ENCODE assay signal across 9 mouse cellular contexts in genomic region chr5:92331635-92332338, GRCm38 (mm10). TPM values are rescaled to one million over a fixed set of nuclear protein-coding genes. Genes with fewer than 3 reads are reported as not detected.
A peak's percentile ranks its signal among the peaks of the same experiment; 100 is the strongest.
DNase-seq lines count a peak whose midpoint lies in the region; ATAC-seq and TF ChIP-seq lines count a peak whose summit lies in the region.
"Had no signal": no experiment of that assay in that cellular context is flagged by ENCODE, and none has a peak within 500 bp of the region (broad histone marks: within the 10 kb centered on the region; RNA-seq: fewer than 3 reads in every experiment).

Art3 (plus strand) TSS chr5:92331827.

- no peak for TF ChIP-seq EP300 in MEL (IDR thresholded peaks at IDR 0.05; ENCODE audit: low read depth in 1 of 2, low read length in 2 of 2)

- peak within 1 kb of the TSS; percentile 89 for H3K27ac ChIP-seq in kidney, adult 2 months (ENCODE audit: insufficient read depth, low read depth, low read length)
- no peak within 1 kb of the TSS for H3K27ac ChIP-seq in MEL (ENCODE audit: control insufficient read depth, low read depth, low read length)
- peak within 1 kb of the TSS; percentile 77 for H3K27ac ChIP-seq in gastrocnemius, adult 2 months

- H3K79me2 ChIP-seq in MEL (ENCODE audit: control insufficient read depth, insufficient read depth, low read length, poor library complexity): no peaks in the 10 kb centered on the region

- no peaks in the 10 kb centered on the region for H3K4me1 ChIP-seq in kidney, adult 2 months (ENCODE audit: control insufficient read depth, insufficient read depth, low read length)
- H3K4me1 ChIP-seq in MEL (ENCODE audit: control insufficient read depth in 1 of 2, insufficient read depth in 2 of 2, low read length in 2 of 2): peaks cover 0 to 10% of the 10 kb centered on the region in 2 experiments; a peak in 2 of 4 replicates

- no peaks in the 10 kb centered on the region; the same call in 1 of the 2 replicates for H3K27me3 ChIP-seq in kidney, adult 2 months (replicated peaks; ENCODE audit: control insufficient read depth, insufficient read depth, low read length)
- peaks cover 4 to 5% of the 10 kb centered on the region in 2 experiments for H3K27me3 ChIP-seq in MEL (ENCODE audit: control insufficient read depth in 1 of 2, insufficient read depth in 2 of 2, low read length in 2 of 2)

- TF ChIP-seq POLR2A in kidney, adult 2 months (IDR thresholded peaks at IDR 0.05; ENCODE audit: low read depth, low read length): no peak
- TF ChIP-seq POLR2A in MEL (IDR thresholded peaks at IDR 0.05; ENCODE audit: control insufficient read depth in 1 of 2, insufficient read depth in 1 of 2, low read depth in 1 of 2, low read length in 2 of 2, poor library complexity in 1 of 2): no peak

- no peak for TF ChIP-seq CTCF in kidney, adult 2 months (conservative IDR thresholded peaks at IDR 0.05; ENCODE audit: insufficient read depth, insufficient read length, low read depth, low read length)
- no peak for TF ChIP-seq CTCF in MEL (IDR thresholded peaks at IDR 0.05 in 2 of 3, conservative IDR thresholded peaks at IDR 0.05 in 1 of 3; ENCODE audit: control insufficient read depth in 1 of 3, insufficient read depth in 1 of 3, low read depth in 2 of 3, low read length in 3 of 3, poor library complexity in 1 of 3, severe bottlenecking in 1 of 3)
- TF ChIP-seq CTCF in gastrocnemius, adult 2 months (IDR thresholded peaks at IDR 0.05): no peak

- no peaks in the 10 kb centered on the region for H3K36me3 ChIP-seq in kidney, adult 2 months (ENCODE audit: control insufficient read depth, insufficient read depth, low read length)
- peaks cover 0 to 6% of the 10 kb centered on the region in 2 experiments; a peak in 1 of 4 replicates for H3K36me3 ChIP-seq in MEL (ENCODE audit: control insufficient read depth in 1 of 2, insufficient read depth in 2 of 2, low read length in 2 of 2)

- H3K9me3 ChIP-seq in MEL (replicated peaks; ENCODE audit: insufficient read depth, low read length): no peaks in the 10 kb centered on the region

- no peak for TF ChIP-seq RAD21 in MEL (IDR thresholded peaks at IDR 0.05; ENCODE audit: low read depth, low read length)

- 86% methylated on average over 17 of the region's 17 CpGs for WGBS in kidney, adult 2 months

- H3K9ac ChIP-seq in MEL (ENCODE audit: control insufficient read depth, low read depth, low read length, poor library complexity, severe bottlenecking): peak within 1 kb of the TSS; percentile 62

- 0 out of 2 replicates have a peak within 1 kb of the TSS, but pooled peaks have one; percentile 13 for H3K4me3 ChIP-seq in kidney, adult 2 months (ENCODE audit: insufficient read depth, low read depth, low read length)
- H3K4me3 ChIP-seq in MEL (ENCODE audit: control insufficient read depth in 1 of 2, insufficient read depth in 1 of 2, low read depth in 2 of 2, low read length in 2 of 2): peak within 1 kb of the TSS; percentile 49 to 74
- peak within 1 kb of the TSS; percentile 65 for H3K4me3 ChIP-seq in gastrocnemius, adult 2 months

- ATAC-seq in inflammation-experienced regulatory T-cells, adult 6 months: no peak

- intact Hi-C loops in gastrocnemius, adult 2 months (cut with DNase I): no loop called here

- no peak for DNase-seq in kidney, adult 2 months
- DNase-seq in kidney, postnatal 36 days: no peak
- no peak for DNase-seq in MEL (ENCODE audit: low read depth, low spot score)
- DNase-seq in gastrocnemius, adult 2 months: peak; percentile 34
- no peak for DNase-seq in spleen, adult 18-20 months
- DNase-seq in cerebellum, postnatal 25 days: no peak
- DNase-seq in frontal cortex, postnatal 36 days (ENCODE audit: low spot score in 2 of 2): no peak
- DNase-seq: cerebellum, adult 11-12 months had no signal

TF ChIP-seq in MEL, 35 proteins besides CTCF, POLR2A, EP300 and RAD21:
- no peak for TF ChIP-seq E2F4 (IDR thresholded peaks at IDR 0.05; ENCODE audit: borderline replicate concordance, low read depth, low read length)
- no peak for TF ChIP-seq USF1 (IDR thresholded peaks at IDR 0.05; ENCODE audit: low read depth, low read length)
- TF ChIP-seq NRF1 (IDR thresholded peaks at IDR 0.05; ENCODE audit: insufficient read depth, low read depth, low read length, poor library complexity, severe bottlenecking): no peak
- TF ChIP-seq ZKSCAN1 (IDR thresholded peaks at IDR 0.05; ENCODE audit: low read depth, low read length): no peak
- TF ChIP-seq POLR2AphosphoS5 (IDR thresholded peaks at IDR 0.05; ENCODE audit: borderline replicate concordance, low read depth, low read length): no peak
- no peak for TF ChIP-seq MYC (IDR thresholded peaks at IDR 0.05; ENCODE audit: low read depth, low read length)
- TF ChIP-seq MAZ (IDR thresholded peaks at IDR 0.05; ENCODE audit: low read depth, low read length): no peak
- TF ChIP-seq SIN3A (IDR thresholded peaks at IDR 0.05; ENCODE audit: low read length): no peak
- TF ChIP-seq GATA1 (IDR thresholded peaks at IDR 0.05; ENCODE audit: low read depth, low read length): no peak
- TF ChIP-seq SMC3 (IDR thresholded peaks at IDR 0.05; ENCODE audit: low read depth, low read length): no peak
- no peak for TF ChIP-seq MXI1 (IDR thresholded peaks at IDR 0.05; ENCODE audit: low read depth, low read length)

RNA-seq across cellular contexts. Expression of gene Art3, which starts in this region (rescaled TPM):
- 7.1 and 8.8 TPM in 2 replicates for polyA plus RNA-seq in kidney, adult 2 months (2012; rRNA removed)
- not detected in 2 replicates for total RNA-seq in MEL (2012; rRNA removed)
- not detected for polyA plus RNA-seq in MEL (2012; ENCODE audit: insufficient read depth in 1 of 2, insufficient read length in 2 of 2, low read depth in 1 of 2, low replicate concordance in 2 of 2, missing spikeins in 1 of 2)
- 100 to 1,000 TPM; 394 to 399 TPM for total RNA-seq in gastrocnemius, adult 2 months (2021)
- polyA plus RNA-seq in inflammation-experienced regulatory T-cells, adult 6 months (2017; shearing (Covaris generic)): 10 to 100 TPM in 2 of 3 experiments, 1 to 10 TPM in 1; 8.3 to 26.9 (median 19.1) TPM

Comparison
In these comparisons a context has a peak if more than half of its experiments do, and no peak if none do; other contexts are left out.
1. RNA of gene Art3 (total RNA-seq): 394 to 399 TPM in gastrocnemius, adult 2 months; not detected in MEL; every median in the first group is over 100 times any median in the second.
2. H3K4me3 ChIP-seq: peak in every context shown above with its lines; median percentile 65 in gastrocnemius, adult 2 months; 62 in MEL; 13 in kidney, adult 2 months.